Mouse (Mus musculus): ENCODE measurements around the gene Klc3. TPM values are rescaled to one million over a fixed set of nuclear protein-coding genes. Genes with fewer than 3 reads are reported as not detected.

Klc3 gene
- total RNA-seq, 2 experiments from 2014 or later: not detected

DNA sequence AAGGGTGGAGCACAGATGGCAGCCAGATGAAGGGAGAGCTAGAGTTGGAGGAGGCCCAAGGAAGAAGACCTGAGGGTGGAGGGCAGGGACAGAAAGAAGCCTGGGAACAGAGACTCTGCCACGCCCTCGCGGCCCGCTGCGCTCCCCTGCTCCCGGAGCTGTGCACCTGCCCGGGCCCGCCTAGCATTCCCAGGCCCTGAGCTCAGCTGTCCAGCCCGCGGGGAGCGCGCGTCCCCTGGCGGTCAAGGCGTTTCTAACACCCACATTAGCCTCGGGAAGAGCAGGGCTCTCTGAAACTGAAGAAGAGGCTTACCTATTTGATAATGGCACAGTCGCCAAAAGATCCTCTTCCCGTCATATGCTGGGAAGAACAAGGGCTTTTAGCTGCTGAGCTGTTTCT, 40.0 kb downstream of the Klc3 start:
- ATAC-seq (replicated peaks; ENCODE audit: low FRiP score, poor library complexity, severe bottlenecking): no peak

DNA sequence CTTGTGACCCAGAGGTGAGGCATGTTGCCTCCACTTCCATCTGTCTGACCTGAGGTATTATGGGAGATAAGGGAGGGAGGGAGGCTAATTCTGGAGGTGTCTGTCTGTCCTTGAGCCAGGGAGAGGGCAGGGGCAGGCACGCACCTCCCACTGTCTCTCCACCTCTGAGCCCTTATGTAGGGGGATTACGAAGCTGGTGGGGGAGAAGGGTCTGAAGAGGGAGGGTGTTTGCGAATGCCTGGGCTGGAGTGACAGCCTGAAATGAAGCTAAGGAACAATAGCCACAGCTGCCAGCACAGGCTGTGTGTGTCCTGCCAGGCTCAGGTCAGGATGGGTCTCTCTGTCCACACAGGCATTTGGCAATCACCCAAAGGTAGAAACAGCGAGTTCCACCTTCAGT, 41.6 kb downstream of the Klc3 start:
- no peak for ATAC-seq (replicated peaks; ENCODE audit: low FRiP score, poor library complexity, severe bottlenecking)

DNA sequence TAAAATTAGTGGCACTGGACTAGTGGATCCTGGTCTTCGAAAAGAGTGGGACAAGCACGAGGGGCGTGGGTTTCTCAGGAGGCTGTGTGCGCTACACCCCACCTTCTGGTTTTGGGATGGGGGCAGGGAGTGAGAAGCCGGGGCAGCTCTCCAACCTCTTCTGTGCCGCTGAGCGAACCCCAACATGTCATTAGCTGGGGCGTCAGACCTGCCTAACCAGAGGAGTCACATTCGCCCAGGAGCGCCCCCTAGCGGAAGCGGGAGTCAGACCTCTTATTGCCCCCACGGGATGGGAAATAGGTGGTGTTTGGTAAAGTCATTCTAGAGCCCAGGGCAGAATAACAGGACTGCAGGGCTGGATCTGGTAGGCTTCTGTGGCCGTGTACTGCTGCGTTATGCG, 42.2 kb downstream of the Klc3 start:
- peak; percentile 47 for ATAC-seq (replicated peaks; ENCODE audit: low FRiP score, poor library complexity, severe bottlenecking)

DNA sequence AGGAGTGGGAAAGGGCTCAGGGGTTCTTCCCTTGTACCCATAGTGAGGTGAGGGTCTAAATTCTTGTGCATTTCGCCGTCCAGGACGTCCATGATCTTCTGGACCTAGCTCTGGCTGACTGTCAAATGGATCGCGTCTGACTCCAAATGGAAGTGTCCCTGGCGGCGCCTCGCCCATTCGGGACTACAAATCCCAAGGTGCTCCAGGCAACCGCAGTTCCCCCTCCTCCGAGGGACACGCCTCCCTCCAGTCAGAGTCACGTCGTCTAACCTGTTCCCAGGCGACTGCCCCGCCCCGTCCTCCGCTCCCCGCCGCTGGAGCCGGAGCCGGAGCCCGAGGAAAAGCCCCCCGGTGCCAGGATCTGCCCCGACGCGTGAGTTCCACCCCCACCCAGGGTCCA, 43.0 kb downstream of the Klc3 start:
- peak; percentile 80 for ATAC-seq (replicated peaks; ENCODE audit: low FRiP score, poor library complexity, severe bottlenecking)

DNA sequence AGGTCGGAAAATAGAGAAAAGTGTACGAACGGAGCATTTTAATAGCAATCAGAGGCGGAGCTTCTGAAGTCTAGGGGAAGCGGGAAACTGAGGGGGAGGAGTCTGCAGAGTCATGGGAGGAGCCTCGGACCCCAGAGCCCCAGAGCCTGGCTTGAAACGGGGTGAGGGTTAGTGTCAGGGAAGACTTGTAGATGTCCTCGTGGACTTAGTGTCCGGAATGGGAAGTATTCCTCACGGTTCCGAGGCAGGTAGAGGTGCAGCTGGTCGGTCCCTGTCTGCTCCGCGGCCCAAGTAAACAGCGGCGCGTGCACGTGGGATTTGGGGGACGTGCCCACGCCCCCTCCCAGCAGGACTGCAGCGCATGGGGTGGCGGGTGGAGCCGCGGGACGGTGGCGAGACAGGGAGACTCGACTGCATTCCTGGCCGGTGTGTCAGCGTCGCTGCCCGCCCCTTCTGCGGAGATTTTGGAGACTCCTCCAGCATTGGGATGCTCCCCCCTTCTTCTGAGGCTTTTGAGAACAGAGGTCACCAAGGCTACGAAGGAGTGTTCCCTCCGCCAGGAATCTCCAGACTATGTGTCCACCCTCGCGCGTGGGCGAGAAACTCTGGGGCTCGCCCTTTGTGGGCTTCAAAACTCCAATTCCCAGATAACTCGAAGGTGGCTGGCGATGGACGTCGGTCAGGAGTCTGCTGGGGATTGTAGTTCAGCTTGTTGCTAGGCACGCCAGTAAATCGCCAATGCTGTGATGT, 43.8 kb downstream of the Klc3 start:
- peak; percentile 55 for ATAC-seq (replicated peaks; ENCODE audit: low FRiP score, poor library complexity, severe bottlenecking)

DNA sequence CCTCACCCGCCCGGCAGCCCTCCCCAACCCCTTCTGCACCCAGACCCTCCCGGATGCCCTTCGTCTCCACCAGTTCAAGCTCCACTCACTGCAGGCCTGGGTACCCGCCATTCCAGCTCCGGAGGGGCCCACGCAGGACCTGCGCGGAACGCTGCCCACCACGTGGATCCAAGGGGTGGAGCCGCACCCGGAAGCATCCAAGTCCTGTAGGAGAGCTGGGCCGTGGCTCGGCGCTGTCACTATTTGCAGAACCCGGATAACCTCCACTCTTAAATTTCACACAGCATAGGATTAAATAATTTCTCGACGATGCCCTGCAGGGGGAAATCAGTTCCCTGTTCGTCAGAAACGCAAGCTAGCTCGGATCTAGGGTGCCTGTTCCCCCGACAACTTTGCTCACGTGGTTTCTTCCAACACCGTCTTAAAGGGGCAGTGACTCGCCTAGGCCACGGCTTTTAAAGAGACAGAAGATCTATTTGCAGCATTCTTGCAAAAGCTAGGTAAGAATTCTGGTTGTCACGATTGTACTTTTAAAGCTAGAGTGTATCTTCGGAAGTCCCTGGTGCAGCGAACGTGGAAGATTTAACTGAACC, 44.5 kb downstream of the Klc3 start, which contains the start of the genes Cd3eap and Ppp1r13l:
Gene Cd3eap (minus strand): TSS at position 185 of the 593 bp plus-strand sequence.
Gene Ppp1r13l (plus strand): TSS at position 451 of the 593 bp plus-strand sequence.
- ATAC-seq (replicated peaks; ENCODE audit: low FRiP score, poor library complexity, severe bottlenecking): peak; percentile 68

DNA sequence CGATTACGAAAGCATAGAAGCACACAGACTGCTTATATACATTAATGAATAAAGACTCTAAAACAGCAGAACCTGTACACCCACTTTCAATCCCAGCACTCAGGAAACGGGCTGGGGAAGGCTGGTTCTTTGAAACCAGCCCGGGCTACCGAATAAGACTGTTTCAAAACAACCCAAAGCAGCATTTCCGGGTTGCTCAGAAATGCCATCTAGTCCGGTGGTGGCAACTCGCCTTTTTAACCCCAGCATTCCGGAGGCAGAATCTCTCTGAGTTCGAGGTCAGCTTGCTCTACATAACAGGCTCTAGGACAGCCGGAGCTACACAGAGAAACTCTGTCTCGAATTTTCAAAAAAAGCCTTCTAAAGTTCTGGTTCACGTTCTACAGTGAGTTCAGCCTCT, 45.3 kb downstream of the Klc3 start:
- no peak for ATAC-seq (replicated peaks; ENCODE audit: low FRiP score, poor library complexity, severe bottlenecking)

DNA sequence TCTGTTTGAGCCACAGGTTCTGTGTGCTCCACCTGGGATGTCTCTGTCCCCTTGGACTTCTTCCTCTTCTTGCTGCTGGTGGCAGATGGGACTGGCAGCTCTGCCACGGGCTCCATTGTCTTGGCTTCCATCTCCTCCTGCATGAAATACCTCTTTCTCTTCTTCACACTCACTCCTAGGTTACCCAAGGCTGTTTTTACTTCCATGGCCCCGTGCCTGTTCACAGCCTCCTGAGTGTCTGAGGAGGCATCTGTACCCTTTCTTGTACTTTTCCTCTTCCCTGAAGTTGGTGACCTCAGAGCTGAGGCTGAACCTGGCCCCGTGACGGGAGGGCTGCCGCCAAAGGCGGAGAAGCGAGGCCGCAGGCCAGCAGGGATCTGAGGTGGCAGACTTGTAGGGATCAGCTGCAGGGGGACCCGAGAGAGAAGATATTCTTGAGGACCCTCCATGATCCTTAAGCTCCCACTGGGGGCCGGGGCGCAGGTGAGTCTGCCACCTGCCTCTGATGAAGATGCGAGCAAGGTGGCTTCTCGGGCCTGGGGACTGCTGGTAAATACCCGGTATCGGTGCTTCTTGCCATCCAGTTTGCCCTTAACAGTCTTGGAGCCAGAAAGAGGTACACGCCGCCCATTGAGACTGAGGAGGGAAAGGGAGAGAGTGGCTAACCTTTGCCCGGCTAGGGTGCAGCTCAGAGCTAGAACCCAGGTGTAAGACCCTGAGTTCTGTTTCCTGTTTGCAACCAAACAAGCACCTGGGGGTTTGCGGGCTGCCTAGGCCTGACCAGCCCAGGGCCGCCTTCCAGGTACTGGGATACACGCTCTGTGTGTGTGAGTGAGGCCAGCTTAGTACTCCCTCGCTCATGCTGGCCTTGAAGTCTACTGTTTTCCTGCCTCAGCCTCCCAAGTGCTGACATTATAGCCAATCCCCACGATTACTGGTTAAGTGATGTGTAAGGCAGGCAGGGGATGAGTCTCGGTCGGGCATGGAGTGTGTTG, 46.2 kb downstream of the Klc3 start:
- ATAC-seq (replicated peaks; ENCODE audit: low FRiP score, poor library complexity, severe bottlenecking): no peak

DNA sequence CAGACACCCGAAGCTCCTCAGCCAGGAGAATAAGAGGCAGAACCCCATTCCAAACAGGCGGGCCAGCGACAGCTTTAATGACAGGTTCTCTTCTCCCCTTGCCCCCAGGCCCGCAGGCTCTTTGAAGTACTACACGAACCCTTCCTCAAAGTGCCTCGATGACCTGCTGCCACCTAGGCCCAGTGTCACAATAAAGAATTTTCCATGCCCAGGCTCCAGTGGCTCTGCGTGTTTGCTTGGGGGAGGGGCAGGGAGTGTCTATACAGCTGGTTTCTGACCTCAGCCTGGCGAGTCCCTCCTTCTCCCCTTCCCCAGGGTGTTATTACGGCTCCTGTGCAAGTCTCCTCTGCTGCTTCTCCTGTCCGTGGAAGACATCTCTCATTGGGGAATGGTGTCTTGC, 47.6 kb downstream of the Klc3 start:
- ATAC-seq (replicated peaks; ENCODE audit: low FRiP score, poor library complexity, severe bottlenecking): no peak

DNA sequence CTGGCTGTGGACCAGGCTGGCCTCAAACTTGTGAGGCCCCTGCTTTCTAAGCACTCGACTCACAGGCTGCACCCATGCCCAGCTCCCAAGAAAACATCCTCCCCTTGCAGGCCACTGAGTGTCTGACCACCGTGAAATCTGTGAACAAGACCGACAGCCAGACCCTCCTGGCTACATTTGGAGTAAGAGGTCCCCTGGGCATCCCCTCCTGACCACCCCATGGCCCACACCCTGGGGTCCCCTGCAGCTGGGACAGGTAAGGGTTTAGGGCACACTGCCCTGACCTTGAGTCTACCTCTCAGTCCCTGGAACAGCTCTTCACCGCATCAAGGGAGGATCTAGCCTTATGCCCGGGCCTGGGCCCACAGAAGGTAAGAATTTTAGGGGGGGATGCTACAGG, 48.9 kb downstream of the Klc3 start:
- ATAC-seq (replicated peaks; ENCODE audit: low FRiP score, poor library complexity, severe bottlenecking): no peak

DNA sequence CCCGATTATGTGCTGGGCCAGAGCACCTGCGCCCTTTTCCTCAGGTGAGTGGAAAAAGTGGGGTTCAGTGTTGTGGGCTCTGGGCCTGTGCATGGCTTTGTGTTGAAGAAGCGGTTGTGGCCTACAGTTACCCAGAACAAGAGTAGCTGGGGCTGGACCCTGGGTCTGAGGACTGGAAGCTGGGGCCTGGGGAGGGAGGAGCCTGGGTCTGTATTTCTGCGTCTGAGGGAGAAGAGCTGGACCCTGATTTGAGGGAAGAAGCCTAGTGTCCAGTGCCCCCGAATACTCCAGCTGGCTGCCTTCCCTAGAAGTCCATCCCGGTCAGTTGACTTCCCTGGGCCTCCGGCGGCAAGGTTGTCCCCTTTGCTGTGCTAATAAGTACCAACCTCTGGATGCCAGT, 53.7 kb downstream of the Klc3 start:
- ATAC-seq (replicated peaks; ENCODE audit: low FRiP score, poor library complexity, severe bottlenecking): no peak

DNA sequence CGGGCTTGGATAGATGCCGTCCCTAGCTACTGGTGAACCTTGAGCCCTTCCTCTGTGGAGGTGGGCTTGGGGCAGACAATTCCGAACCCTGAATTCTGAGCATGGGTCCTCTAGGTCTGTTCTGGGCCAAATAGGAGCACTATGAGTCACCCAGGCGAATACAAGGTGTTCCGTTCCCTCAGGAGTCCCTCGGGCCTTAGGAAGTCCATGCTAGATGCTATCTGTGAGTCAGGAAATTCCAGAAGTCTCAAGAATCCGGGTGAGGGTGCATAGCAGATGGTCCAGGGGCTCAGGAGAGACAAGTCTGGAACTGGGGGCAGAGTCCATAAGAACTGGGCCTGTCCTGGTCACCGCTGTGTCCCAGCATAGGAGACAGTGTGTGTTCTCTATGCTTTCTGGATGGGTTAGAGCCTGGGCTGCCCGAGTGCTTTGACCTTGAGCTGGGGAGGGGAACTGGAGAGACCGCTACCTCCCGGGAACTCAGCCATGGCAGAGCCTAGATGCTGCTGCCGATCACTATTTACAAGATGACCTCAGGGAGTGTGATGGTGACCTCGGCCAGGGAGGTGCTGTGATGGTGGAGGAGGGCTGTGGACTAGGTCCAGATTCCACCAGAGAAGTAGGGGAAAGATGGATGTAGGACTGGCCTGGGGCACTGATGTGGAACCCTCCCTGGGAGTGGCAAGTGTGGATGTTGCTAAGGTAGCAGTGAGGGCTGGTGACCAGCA, 54.6 kb downstream of the Klc3 start:
- ATAC-seq (replicated peaks; ENCODE audit: low FRiP score, poor library complexity, severe bottlenecking): no peak

DNA sequence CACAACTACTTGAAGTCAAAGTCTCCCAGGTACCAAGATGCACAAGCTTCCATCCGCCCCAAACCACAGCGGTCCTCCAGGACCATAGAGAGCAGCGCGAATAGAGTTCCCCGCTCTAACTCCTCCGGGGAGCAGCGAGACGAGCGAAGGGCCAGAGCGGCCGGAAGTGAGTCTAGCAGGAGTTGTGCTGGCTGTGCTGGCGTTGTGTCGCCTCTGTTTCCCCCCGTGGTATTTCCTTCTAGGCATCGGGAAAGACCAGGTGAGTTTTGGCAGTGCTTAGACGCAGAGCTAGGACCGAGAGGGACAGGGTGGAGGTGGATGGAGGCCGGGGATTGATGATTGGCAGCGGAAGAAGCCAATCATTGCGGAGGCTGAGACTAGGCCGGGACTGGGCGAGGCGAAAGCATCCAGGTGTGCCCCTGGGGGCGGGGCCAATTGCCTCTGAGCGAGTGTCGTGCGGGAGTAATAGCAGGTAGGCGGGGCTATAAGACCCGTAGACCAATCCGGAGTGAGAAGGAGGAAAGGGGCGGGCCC, 58.9 kb downstream of the Klc3 start:
- peak; percentile 92 for ATAC-seq (replicated peaks; ENCODE audit: low FRiP score, poor library complexity, severe bottlenecking)

Other genes with a start within 250 kb of the Klc3 start
- 0.42 TPM in 1 of 2 replicates, not detected in the other for gene Gipr, start 238.0 kb downstream of the Klc3 start, total RNA-seq (2015; ENCODE audit: low replicate concordance)
- not detected in 2 replicates for gene Gipr, start 238.0 kb downstream of the Klc3 start, total RNA-seq (2017; ENCODE audit: low replicate concordance)
- 1.5 and 2.1 TPM in 2 replicates for gene Eml2, start 227.7 kb downstream of the Klc3 start, total RNA-seq (2015; ENCODE audit: low replicate concordance)
- gene Eml2, start 227.7 kb downstream of the Klc3 start, total RNA-seq (2017; ENCODE audit: low replicate concordance): 2.8 and 3.7 TPM in 2 replicates
- 0.19 TPM in 1 of 2 replicates, not detected in the other for gene Gpr4, start 191.6 kb downstream of the Klc3 start, total RNA-seq (2015; ENCODE audit: low replicate concordance)
- not detected in 2 replicates for gene Gpr4, start 191.6 kb downstream of the Klc3 start, total RNA-seq (2017; ENCODE audit: low replicate concordance)
- gene Opa3, start 175.8 kb downstream of the Klc3 start, total RNA-seq (2015; ENCODE audit: low replicate concordance): 6.5 and 7.7 TPM in 2 replicates
- 2.1 and 5.6 TPM in 2 replicates for gene Opa3, start 175.8 kb downstream of the Klc3 start, total RNA-seq (2017; ENCODE audit: low replicate concordance)
- 34.6 and 35.9 TPM in 2 replicates for gene Vasp, start 132.3 kb downstream of the Klc3 start, total RNA-seq (2015; ENCODE audit: low replicate concordance)
- 32.5 and 56.6 TPM in 2 replicates for gene Vasp, start 132.3 kb downstream of the Klc3 start, total RNA-seq (2017; ENCODE audit: low replicate concordance)
- gene Ppm1n, start 124.0 kb downstream of the Klc3 start, total RNA-seq (2015; ENCODE audit: low replicate concordance): not detected in 2 replicates
- not detected in 2 replicates for gene Ppm1n, start 124.0 kb downstream of the Klc3 start, total RNA-seq (2017; ENCODE audit: low replicate concordance)
- gene Rtn2, start 121.5 kb downstream of the Klc3 start, total RNA-seq (2015; ENCODE audit: low replicate concordance): not detected in 2 replicates
- gene Rtn2, start 121.5 kb downstream of the Klc3 start, total RNA-seq (2017; ENCODE audit: low replicate concordance): not detected in 2 replicates
- gene Fosb, start 94.1 kb downstream of the Klc3 start, total RNA-seq (2015; ENCODE audit: low replicate concordance): 2.9 and 3.1 TPM in 2 replicates
- 2.2 and 3.8 TPM in 2 replicates for gene Fosb, start 94.1 kb downstream of the Klc3 start, total RNA-seq (2017; ENCODE audit: low replicate concordance)
- gene Ercc1, start 59.3 kb downstream of the Klc3 start, total RNA-seq (2015; ENCODE audit: low replicate concordance): 8.6 and 8.8 TPM in 2 replicates
- 4.6 and 5.2 TPM in 2 replicates for gene Ercc1, start 59.3 kb downstream of the Klc3 start, total RNA-seq (2017; ENCODE audit: low replicate concordance)
- gene Cd3eap, start 44.6 kb downstream of the Klc3 start, total RNA-seq (2015; ENCODE audit: low replicate concordance): 1.2 and 1.9 TPM in 2 replicates
- 2.6 and 5.7 TPM in 2 replicates for gene Cd3eap, start 44.6 kb downstream of the Klc3 start, total RNA-seq (2017; ENCODE audit: low replicate concordance)
- gene Ppp1r13l, start 44.4 kb downstream of the Klc3 start, total RNA-seq (2015; ENCODE audit: low replicate concordance): 0.19 and 3.3 TPM in 2 replicates
- not detected in 2 replicates for gene Ppp1r13l, start 44.4 kb downstream of the Klc3 start, total RNA-seq (2017; ENCODE audit: low replicate concordance)
- gene Ercc2, start 22.1 kb downstream of the Klc3 start, total RNA-seq (2015; ENCODE audit: low replicate concordance): 1.3 and 2.7 TPM in 2 replicates
- 11.4 and 18.0 TPM in 2 replicates for gene Ercc2, start 22.1 kb downstream of the Klc3 start, total RNA-seq (2017; ENCODE audit: low replicate concordance)
- gene Ckm, start 672 bp upstream of the Klc3 start, total RNA-seq (2015; ENCODE audit: low replicate concordance): not detected in 2 replicates
- not detected in 2 replicates for gene Ckm, start 672 bp upstream of the Klc3 start, total RNA-seq (2017; ENCODE audit: low replicate concordance)
- 1.9 and 5.2 TPM in 2 replicates for gene Mark4, start 54.7 kb upstream of the Klc3 start, total RNA-seq (2015; ENCODE audit: low replicate concordance)
- gene Mark4, start 54.7 kb upstream of the Klc3 start, total RNA-seq (2017; ENCODE audit: low replicate concordance): 1.7 and 2.8 TPM in 2 replicates
- not detected in 2 replicates for gene Exoc3l2, start 59.2 kb upstream of the Klc3 start, total RNA-seq (2015; ENCODE audit: low replicate concordance)
- gene Exoc3l2, start 59.2 kb upstream of the Klc3 start, total RNA-seq (2017; ENCODE audit: low replicate concordance): not detected in 2 replicates
- 3.5 and 4.2 TPM in 2 replicates for gene Bloc1s3, start 104.3 kb upstream of the Klc3 start, total RNA-seq (2015; ENCODE audit: low replicate concordance)
- gene Bloc1s3, start 104.3 kb upstream of the Klc3 start, total RNA-seq (2017; ENCODE audit: low replicate concordance): 0.84 and 1.5 TPM in 2 replicates
- 17.9 and 18.8 TPM in 2 replicates for gene Trappc6a, start 104.3 kb upstream of the Klc3 start, total RNA-seq (2015; ENCODE audit: low replicate concordance)
- gene Trappc6a, start 104.3 kb upstream of the Klc3 start, total RNA-seq (2017; ENCODE audit: low replicate concordance): 2.7 and 7.8 TPM in 2 replicates
- not detected in 2 replicates for gene Nkpd1, start 113.7 kb upstream of the Klc3 start, total RNA-seq (2015; ENCODE audit: low replicate concordance)
- not detected in 2 replicates for gene Nkpd1, start 113.7 kb upstream of the Klc3 start, total RNA-seq (2017; ENCODE audit: low replicate concordance)
- 12.5 and 13.3 TPM in 2 replicates for gene Ppp1r37, start 159.0 kb upstream of the Klc3 start, total RNA-seq (2015; ENCODE audit: low replicate concordance)
- 22.9 and 37.9 TPM in 2 replicates for gene Ppp1r37, start 159.0 kb upstream of the Klc3 start, total RNA-seq (2017; ENCODE audit: low replicate concordance)
- not detected in 2 replicates for gene Zfp296, start 173.2 kb upstream of the Klc3 start, total RNA-seq (2015; ENCODE audit: low replicate concordance)
- gene Zfp296, start 173.2 kb upstream of the Klc3 start, total RNA-seq (2017; ENCODE audit: low replicate concordance): 0.84 TPM in 1 of 2 replicates, not detected in the other
- 32.0 and 46.7 TPM in 2 replicates for gene Gemin7, start 173.5 kb upstream of the Klc3 start, total RNA-seq (2015; ENCODE audit: low replicate concordance)
- 10.2 and 13.5 TPM in 2 replicates for gene Gemin7, start 173.5 kb upstream of the Klc3 start, total RNA-seq (2017; ENCODE audit: low replicate concordance)
- 0.96 and 2.3 TPM in 2 replicates for gene Clasrp, start 200.4 kb upstream of the Klc3 start, total RNA-seq (2015; ENCODE audit: low replicate concordance)
- gene Clasrp, start 200.4 kb upstream of the Klc3 start, total RNA-seq (2017; ENCODE audit: low replicate concordance): 14.9 and 21.9 TPM in 2 replicates
- gene Relb, start 225.3 kb upstream of the Klc3 start, total RNA-seq (2015; ENCODE audit: low replicate concordance): 1.5 TPM in 1 of 2 replicates, not detected in the other
- 0.68 and 2.2 TPM in 2 replicates for gene Relb, start 225.3 kb upstream of the Klc3 start, total RNA-seq (2017; ENCODE audit: low replicate concordance)